Mouse (Mus musculus) Muller cell, postnatal 12 days (primary cell): Measurements from ENCODE around the gene Med12l.
A peak's percentile ranks its signal among the peaks of the same experiment; 100 is the strongest.

Experiments used
- DNase-seq: peaks from one replicate; pipeline ENCODE4 v3.0.0-alpha.2; 2015; ENCODE audit errors: inconsistent ontology term

Med12l gene

GRCm38 (mm10) chr3:59005271-59005995, at the start of gene Med12l:
Gene Med12l (plus strand): TSS chr3:59005825.
- peak; percentile 87 for DNase-seq

- DNase-seq: no peak
Measured at GRCm38 (mm10) chr3:58961166-58961565, 44.5 kb upstream of the Med12l start.

GRCm38 (mm10) chr3:58977413-58977812, 28.2 kb upstream of the Med12l start:
- DNase-seq: no peak

- no peak for DNase-seq
Measured at GRCm38 (mm10) chr3:58977906-58978622, 27.6 kb upstream of the Med12l start.

GRCm38 (mm10) chr3:58980579-58980978, 25.0 kb upstream of the Med12l start:
- DNase-seq: no peak

- DNase-seq: peak; percentile 57
Measured at GRCm38 (mm10) chr3:58982896-58983837, 22.5 kb upstream of the Med12l start.

GRCm38 (mm10) chr3:58983838-58984598, 21.6 kb upstream of the Med12l start:
- no peak for DNase-seq

- DNase-seq: no peak
Measured at GRCm38 (mm10) chr3:58985816-58986215, 19.8 kb upstream of the Med12l start.

GRCm38 (mm10) chr3:58989374-58989773, 16.3 kb upstream of the Med12l start:
- DNase-seq: no peak

GRCm38 (mm10) chr3:58990556-58990955, 15.1 kb upstream of the Med12l start:
- DNase-seq: no peak

GRCm38 (mm10) chr3:58992122-58992521, 13.5 kb upstream of the Med12l start:
- no peak for DNase-seq

- DNase-seq: no peak
Measured at GRCm38 (mm10) chr3:58993619-58994018, 12.0 kb upstream of the Med12l start.

GRCm38 (mm10) chr3:59003756-59004155, 1.9 kb upstream of the Med12l start:
- DNase-seq: no peak

GRCm38 (mm10) chr3:59005996-59006730, 538 bp downstream of the Med12l start:
- peak; percentile 78 for DNase-seq

- DNase-seq: peak; percentile 77
Measured at GRCm38 (mm10) chr3:59006731-59007441, 1.3 kb downstream of the Med12l start.

GRCm38 (mm10) chr3:59010276-59010675, 4.7 kb downstream of the Med12l start:
- no peak for DNase-seq

- no peak for DNase-seq
Measured at GRCm38 (mm10) chr3:59015698-59016412, 10.2 kb downstream of the Med12l start.

GRCm38 (mm10) chr3:59016501-59016900, 10.9 kb downstream of the Med12l start:
- peak; percentile 33 for DNase-seq

GRCm38 (mm10) chr3:59021236-59021635, 15.6 kb downstream of the Med12l start:
- DNase-seq: no peak
